Mouse (Mus musculus) lung, postnatal 0 days (tissue): ENCODE data around the gene Arid5b. TPM values are rescaled to one million over a fixed set of nuclear protein-coding genes. Genes with fewer than 3 reads are reported as not detected.

Experiments
- ATAC-seq: fragments of 200-750 bp; cut with Nextera tagmentation; 2 replicates; pipeline ENCODE4 v1.8.0; 2017; ENCODE audit warnings: moderate library complexity
- DNase-seq: peaks from one replicate; pipeline ENCODE4 v3.0.0-alpha.2; 2016; ENCODE audit warnings: low spot score
- H3K27ac ChIP-seq: fragments of 300-500 bp; sonication (generic); 2 replicates; pipeline ENCODE4 v1.5.1; 2014; ENCODE audit warnings: antibody characterized with exemption, mild to moderate bottlenecking, low read length, mixed read lengths
- H3K27me3 ChIP-seq: fragments of 300-500 bp; sonication (generic); replicated peaks from 2 replicates; pipeline ENCODE4 v1.6.1; 2014; ENCODE audit warnings: low read length, mixed read lengths; ENCODE audit not compliant: insufficient read depth
- H3K36me3 ChIP-seq: fragments of 300-500 bp; sonication (generic); 2 replicates; pipeline ENCODE4 v1.6.1; 2014; ENCODE audit warnings: low read length, mixed read lengths; ENCODE audit not compliant: insufficient read depth
- H3K4me1 ChIP-seq: fragments of 300-500 bp; sonication (generic); 2 replicates; pipeline ENCODE4 v1.6.1; 2014; ENCODE audit warnings: antibody characterized with exemption, low read depth, low read length, mixed read lengths; ENCODE audit not compliant: insufficient read depth
- H3K4me2 ChIP-seq: fragments of 300-500 bp; sonication (generic); replicated peaks from 2 replicates; pipeline ENCODE4 v1.6.1; 2014; ENCODE audit warnings: low read depth, mild to moderate bottlenecking, low read length, moderate library complexity, mixed read lengths
- H3K4me3 ChIP-seq: fragments of 300-500 bp; sonication (generic); 2 replicates; pipeline ENCODE4 v1.5.1; 2014; ENCODE audit warnings: low read depth, low read length
- H3K9ac ChIP-seq: fragments of 300-500 bp; sonication (generic); replicated peaks from 2 replicates; pipeline ENCODE4 v1.6.1; 2014; ENCODE audit warnings: low read depth, mild to moderate bottlenecking
- H3K9me3 ChIP-seq: fragments of 300-500 bp; sonication (generic); 2 replicates; pipeline ENCODE4 v1.6.1; 2016; ENCODE audit warnings: low read length, mixed read lengths
- CTCF ChIP-seq: IDR thresholded peaks from 2 replicates; pipeline ENCODE4 v1.5.1; 2016; ENCODE audit warnings: antibody characterized with exemption, mild to moderate bottlenecking
- EP300 ChIP-seq: IDR thresholded peaks from 2 replicates; pipeline ENCODE4 v1.6.1; 2016; ENCODE audit warnings: antibody characterized with exemption, mild to moderate bottlenecking, control low read depth
- WGBS: fragments of 180-500 bp; shearing (Covaris S2); extraction: QIAGEN DNeasy Blood & Tissue Kit; methylation state at CpG from one replicate; pipeline ENCODE4 v1.1.7; 2014; 5-methylcytosine and 5-hydroxymethylcytosine counted together
- polyA plus RNA-seq: library from polyadenylated mRNA; unstranded; fragments of >200 nt; fragmentation: Nextera tagmentation; extraction: Ambion mirVana; gene quantifications from 2 replicates; pipeline ENCODE4 v1.2.1, GENCODE M21; 2015

Gene Arid5b
- polyA plus RNA-seq, 1 experiment from 2014 or later = 42.8 TPM

GRCm38 (mm10) chr10:68051316-68051933 is 227.1 kb downstream of the Arid5b start:
- no peak overlapping the region for H3K4me2 ChIP-seq
- TF ChIP-seq EP300 = no peak
- TF ChIP-seq CTCF = no peak
- H3K9me3 ChIP-seq = no peaks in the 10 kb centered on the region
- H3K27me3 ChIP-seq = no peaks in the 10 kb centered on the region
- WGBS = 85% methylated on average over 14 of the region's 14 CpGs
- H3K4me1 ChIP-seq = no peaks in the 10 kb centered on the region
- H3K36me3 ChIP-seq = no peaks in the 10 kb centered on the region
- no peak overlapping the region for H3K27ac ChIP-seq
- no peak for DNase-seq
- no peak for ATAC-seq
- H3K9ac ChIP-seq = no peak overlapping the region
- no peak overlapping the region for H3K4me3 ChIP-seq

- no peak overlapping the region for H3K27ac ChIP-seq
- H3K27me3 ChIP-seq = no peaks in the 10 kb centered on the region
- 88% methylated on average over 13 of the region's 13 CpGs for WGBS
Measured at GRCm38 (mm10) chr10:68050882-68051281, 227.7 kb downstream of the Arid5b start.

GRCm38 (mm10) chr10:68048641-68049305 is 229.8 kb downstream of the Arid5b start:
- WGBS = 65% methylated on average over 8 of the region's 8 CpGs

More at GRCm38 (mm10) chr10:68050882-68051281, 227.7 kb downstream of the Arid5b start:
- no peak for TF ChIP-seq EP300
- TF ChIP-seq CTCF = peak; percentile 36; the same call in 1 of the 2 replicates
- ATAC-seq = no peak
- Histone ChIP-seq H3K4me1 (no peaks in the 10 kb centered on the region), H3K9ac (no peak overlapping the region), H3K4me2 (no peak overlapping the region), H3K4me3 (no peak overlapping the region), H3K9me3 (no peaks in the 10 kb centered on the region), H3K36me3 (no peaks in the 10 kb centered on the region)
- DNase-seq = no peak

GRCm38 (mm10) chr10:68044864-68045263 is 233.7 kb downstream of the Arid5b start:
- no peak for ATAC-seq
- DNase-seq = no peak
- TF ChIP-seq CTCF (no peak), EP300 (no peak)
- H3K27ac ChIP-seq = no peak overlapping the region
- no peaks in the 10 kb centered on the region for H3K9me3 ChIP-seq
- H3K36me3 ChIP-seq = no peaks in the 10 kb centered on the region; the same call in 1 of the 2 replicates
- no peak overlapping the region for H3K4me3 ChIP-seq
- no peak overlapping the region for H3K9ac ChIP-seq
- WGBS = 95% methylated on average over 8 of the region's 8 CpGs
- H3K4me2 ChIP-seq = no peak overlapping the region
- H3K4me1 ChIP-seq = no peaks in the 10 kb centered on the region
- no peaks in the 10 kb centered on the region for H3K27me3 ChIP-seq

More at GRCm38 (mm10) chr10:68048641-68049305, 229.8 kb downstream of the Arid5b start:
- no peak overlapping the region for H3K4me2 ChIP-seq
- no peak overlapping the region for H3K9ac ChIP-seq
- H3K27ac ChIP-seq = no peak overlapping the region
- no peak overlapping the region for H3K4me3 ChIP-seq
- no peaks in the 10 kb centered on the region for H3K36me3 ChIP-seq
- H3K4me1 ChIP-seq = no peaks in the 10 kb centered on the region
- no peaks in the 10 kb centered on the region for H3K27me3 ChIP-seq
- no peaks in the 10 kb centered on the region for H3K9me3 ChIP-seq
- DNase-seq (no peak), ATAC-seq (no peak; the same call in 1 of the 2 replicates)
- TF ChIP-seq EP300 (no peak), CTCF (no peak)

GRCm38 (mm10) chr10:68043973-68044372 is 234.6 kb downstream of the Arid5b start:
- DNase-seq (no peak), ATAC-seq (no peak)
- Histone ChIP-seq H3K27ac (no peak overlapping the region), H3K9ac (no peak overlapping the region), H3K36me3 (no peaks in the 10 kb centered on the region; the same call in 1 of the 2 replicates), H3K9me3 (no peaks in the 10 kb centered on the region), H3K4me3 (no peak overlapping the region), H3K4me2 (no peak overlapping the region), H3K4me1 (no peaks in the 10 kb centered on the region), H3K27me3 (no peaks in the 10 kb centered on the region)
- TF ChIP-seq EP300 (no peak), CTCF (no peak)
- WGBS = 44% methylated on average over 6 of the region's 6 CpGs
